Mouse (Mus musculus) heart, adult 2 months (tissue): ENCODE measurements around the gene Cd86.

Experiments
- CTCF ChIP-seq: fragments of 200-600 bp; IDR thresholded peaks from 2 replicates; pipeline ENCODE4 v1.8.1; 2022; ENCODE audit warnings: antibody characterized with exemption, mild to moderate bottlenecking, moderate library complexity
- EP300 ChIP-seq: fragments of 200-500 bp; IDR thresholded peaks from 2 replicates; pipeline ENCODE4 v1.6.1; 2011; ENCODE audit warnings: low read depth, low read length, control low read depth; ENCODE audit not compliant: insufficient read depth

DNA sequence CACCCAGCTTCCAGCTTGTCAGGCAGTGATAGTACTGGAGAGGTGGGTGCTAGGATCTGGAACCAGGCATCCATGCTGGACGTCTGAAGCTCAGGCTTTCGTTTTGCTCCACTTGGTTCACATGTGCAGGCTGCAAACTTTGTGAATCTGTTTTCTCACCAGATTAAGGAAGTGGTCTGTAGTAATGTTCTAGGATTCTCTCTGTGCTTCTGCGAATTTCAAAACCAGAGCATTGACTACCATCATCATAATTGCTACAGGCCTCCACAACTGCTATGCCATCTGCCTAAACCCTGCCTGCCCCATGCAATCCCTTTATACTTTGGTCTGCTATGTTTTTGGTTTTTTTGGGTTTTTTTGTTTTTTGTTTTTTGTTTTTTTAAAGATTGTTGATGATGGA, 44.8 kb downstream of the Cd86 start:
- TF ChIP-seq CTCF (no peak), EP300 (no peak)
